Mouse (Mus musculus) liver, adult 2 months (tissue): ENCODE results near the gene Smg6.

ENCODE experiments used
- CTCF ChIP-seq: fragments of 200-500 bp; IDR thresholded peaks from 2 replicates; pipeline ENCODE4 v1.5.1; 2011; ENCODE audit warnings: low read depth, low read length, control low read depth
- POLR2A ChIP-seq: fragments of 200-500 bp; IDR thresholded peaks from 2 replicates; pipeline ENCODE4 v1.6.1; 2011; ENCODE audit warnings: low read length, control low read depth; ENCODE audit not compliant: insufficient read depth; ENCODE audit errors: extremely low read depth

DNA sequence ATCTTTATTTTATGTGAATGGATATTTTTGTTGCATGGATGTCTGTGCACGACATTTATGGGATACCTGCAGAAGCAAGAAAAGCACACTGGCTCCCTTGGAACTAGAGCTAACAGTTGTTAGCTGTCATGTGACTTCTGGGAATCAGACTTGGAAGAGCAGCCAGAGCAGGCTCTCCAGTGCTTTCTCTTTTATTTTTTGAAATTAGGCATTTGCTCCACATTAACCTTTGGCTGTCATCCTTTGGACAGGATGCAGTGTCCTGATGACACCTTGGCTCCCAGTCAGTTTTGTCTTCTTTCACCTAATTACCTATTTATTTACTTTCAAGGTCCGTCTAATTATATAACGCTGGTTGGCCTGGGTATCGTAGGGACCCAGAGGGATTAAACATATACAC, 31.0 kb upstream of the Smg6 start:
- TF ChIP-seq CTCF: no peak
- no peak for TF ChIP-seq POLR2A
